Mouse (Mus musculus) testis, adult 2 months (tissue): ENCODE data around the gene Hoxa6.

Experiments
- CTCF ChIP-seq: fragments of 200-500 bp; IDR thresholded peaks from 2 replicates; pipeline ENCODE4 v1.5.1; 2012; ENCODE audit warnings: low read depth, mild to moderate bottlenecking, inconsistent platforms, low read length, moderate library complexity; ENCODE audit not compliant: control insufficient read depth, insufficient read depth, insufficient replicate concordance
- POLR2A ChIP-seq: fragments of 200-500 bp; IDR thresholded peaks from 2 replicates; pipeline ENCODE4 v1.6.1; 2012; ENCODE audit warnings: low read depth, mild to moderate bottlenecking, inconsistent platforms, low read length, moderate library complexity; ENCODE audit not compliant: control insufficient read depth

DNA sequence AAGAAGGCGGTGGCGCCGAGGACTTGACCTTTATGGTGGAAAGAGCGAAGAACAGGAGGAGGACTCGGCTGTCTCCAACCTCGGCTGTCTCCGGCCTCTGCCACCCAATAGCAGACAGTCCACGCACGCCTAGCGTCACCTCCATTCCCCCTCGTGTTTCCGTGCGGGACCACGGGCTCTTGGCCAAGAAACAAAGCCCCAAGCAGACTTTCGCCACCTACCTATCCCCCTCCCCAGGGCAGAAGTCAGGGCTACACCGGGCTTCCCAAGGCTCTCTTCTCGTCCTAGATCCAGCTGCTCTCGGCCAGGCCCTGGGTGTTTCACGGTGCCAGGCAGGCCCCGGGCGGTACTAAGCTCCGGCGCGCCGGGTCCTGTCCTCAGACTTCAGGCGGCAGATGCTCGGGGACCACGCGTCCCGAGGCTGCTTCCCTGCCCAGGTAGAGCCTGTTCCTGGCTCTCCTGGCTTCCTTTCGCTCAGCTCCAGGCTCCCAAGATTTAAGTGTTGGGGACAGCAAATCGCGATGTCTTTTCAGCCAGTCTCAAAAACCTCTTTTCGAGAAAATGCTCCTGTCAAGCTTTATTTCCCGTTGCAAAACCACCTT lies 44.4 kb upstream of the Hoxa6 start:
- no peak for TF ChIP-seq CTCF
- TF ChIP-seq POLR2A: no peak
